Mouse (Mus musculus) embryonic stem cell, embryonic (primary cell): ENCODE measurements around the gene Scn10a.

Source experiments
- CTCF ChIA-PET, 4 experiments: fragments of 300-600 bp in 2 of 4; fragments of 350-600 bp in 2 of 4; sonication (Branson Sonifier 250); formaldehyde crosslinking; loops; one replicate each; lab custom pipeline; 2022; ENCODE audit warnings: inconsistent platforms in 2 of 4; lab: Charles Lee
- POLR2A ChIA-PET, 4 experiments: fragments of 300-600 bp in 2 of 4; fragments of 350-600 bp in 2 of 4; sonication (Branson Sonifier 250); formaldehyde crosslinking; loops; one replicate each; lab custom pipeline; 2022; ENCODE audit warnings: antibody characterized with exemption in 4 of 4, inconsistent platforms in 1 of 4; lab: Charles Lee

Scn10a gene

DNA sequence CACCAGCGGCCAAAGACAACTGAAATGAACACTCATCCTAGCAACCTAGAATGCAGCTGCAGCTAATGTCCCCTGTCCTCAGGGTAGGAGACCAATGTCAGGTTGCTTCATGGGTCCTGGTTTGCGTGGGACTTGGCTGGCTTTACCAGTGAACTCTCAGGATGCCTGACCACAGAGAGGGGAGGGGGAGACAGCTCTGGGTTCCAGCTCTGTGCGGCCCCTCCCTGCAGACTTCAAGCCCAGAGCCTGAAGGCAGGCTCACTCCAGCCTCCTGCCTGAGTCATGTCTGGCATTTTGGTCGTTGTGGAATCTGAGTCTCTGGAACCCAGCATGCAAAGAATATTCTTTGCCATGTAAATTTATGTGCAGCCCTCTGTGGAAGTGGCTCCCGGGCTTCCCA lies 151.3 kb downstream of the Scn10a start:
- ChIA-PET POLR2A (interaction anchor here in 2 of 4 experiments (0.6 to 1.1 kb wide), 3 partner anchors 8 to 123 kb away, joined by 4 read pairs; partner anchors contain the start of gene Exog (in 1 of the 2)), CTCF (interaction anchor here in 3 of 4 experiments (0.8 to 1.2 kb wide), 4 partner anchors 9 to 107 kb away, joined by 3 to 5 read pairs (median 4); no protein-coding TSS in a partner anchor)

- POLR2A ChIA-PET, result interaction anchor here in 2 of 4 experiments (0.5 to 1.2 kb wide), 2 partner anchors 8 to 24 kb away, joined by 3 read pairs; no protein-coding TSS in a partner anchor
- CTCF ChIA-PET, result interaction anchor here in 3 of 4 experiments (1.0 to 1.3 kb wide), 5 partner anchors 8 to 214 kb away, joined by 3 to 6 read pairs (median 4); no protein-coding TSS in a partner anchor
Observed at GRCm38 (mm10) chr9:119566214-119566613, 152.9 kb downstream of the Scn10a start.

DNA sequence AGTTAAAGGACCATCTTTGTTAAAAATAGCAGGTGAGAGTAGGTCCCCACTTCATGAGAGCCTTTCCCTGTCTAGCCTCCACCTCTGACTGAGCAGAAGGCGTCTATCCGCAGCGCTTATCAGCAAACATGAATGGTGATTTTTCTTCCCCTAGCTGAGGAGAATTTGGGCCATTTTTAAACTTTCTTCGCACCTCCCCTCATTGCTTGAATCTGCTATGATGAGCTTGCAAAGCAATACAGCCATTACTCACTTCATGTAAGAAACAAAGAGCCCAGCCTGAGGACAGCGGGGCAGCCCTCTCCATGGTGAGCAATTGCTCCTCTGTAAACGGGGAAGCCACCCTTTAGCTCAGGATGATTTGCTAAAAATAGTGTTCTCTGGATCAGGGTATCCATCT lies 154.3 kb downstream of the Scn10a start:
- POLR2A ChIA-PET, result interaction anchor here in 1 of 4 experiments (0.6 kb wide), 1 partner anchor 19 kb away, joined by 5 read pairs; no protein-coding TSS in a partner anchor
- CTCF ChIA-PET, result no interaction called here

- POLR2A ChIA-PET, result no interaction called here
- CTCF ChIA-PET, result no interaction called here
Observed at GRCm38 (mm10) chr9:119563617-119564016, 155.5 kb downstream of the Scn10a start.

GRCm38 (mm10) chr9:119562256-119562655 lies 156.9 kb downstream of the Scn10a start:
- ChIA-PET CTCF (interaction anchor here in 2 of 4 experiments (0.5 to 0.6 kb wide), 2 partner anchors 239 to 383 kb away, joined by 3 read pairs; no protein-coding TSS in a partner anchor), POLR2A (interaction anchor here in 2 of 4 experiments (1.2 kb wide), 2 partner anchors 9 to 16 kb away, joined by 3 to 4 read pairs; no protein-coding TSS in a partner anchor)

DNA sequence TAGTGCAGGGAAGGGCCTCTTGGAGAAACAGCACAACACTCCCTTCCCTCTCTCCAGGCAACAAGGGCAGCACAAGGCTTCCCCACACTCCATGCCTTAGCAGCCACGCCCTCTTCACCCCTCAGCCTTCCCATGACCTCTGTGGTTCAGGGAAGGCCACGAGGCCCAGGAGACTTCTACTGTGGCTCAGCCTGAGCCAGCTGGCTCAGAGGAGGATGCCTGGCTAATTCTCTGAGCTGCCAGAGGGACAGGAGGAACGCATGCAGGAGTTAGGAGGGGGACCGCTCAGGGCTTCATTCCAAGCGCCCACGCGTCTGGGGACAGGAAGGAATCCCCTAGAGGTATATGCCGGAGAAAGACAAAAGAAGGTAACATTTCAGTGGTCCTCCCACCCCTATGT lies 157.4 kb downstream of the Scn10a start:
- POLR2A ChIA-PET, result interaction anchor here in 2 of 4 experiments (0.6 to 1.2 kb wide), 4 partner anchors 10 to 721 kb away, joined by 3 to 6 read pairs (median 4); no protein-coding TSS in a partner anchor

GRCm38 (mm10) chr9:119559537-119560276 lies 159.4 kb downstream of the Scn10a start:
- ChIA-PET CTCF (interaction anchor here in 3 of 4 experiments (1.2 to 3.2 kb wide), 6 partner anchors 12 to 209 kb away, joined by 3 to 13 read pairs (median 6); no protein-coding TSS in a partner anchor), POLR2A (no interaction called here)

More for the DNA sequence above, 157.4 kb downstream of the Scn10a start:
- CTCF ChIA-PET, result interaction anchor here in 2 of 4 experiments (0.5 to 0.8 kb wide), 4 partner anchors 62 to 383 kb away, joined by 3 to 8 read pairs (median 3); no protein-coding TSS in a partner anchor
